In the genomic region with DNA sequence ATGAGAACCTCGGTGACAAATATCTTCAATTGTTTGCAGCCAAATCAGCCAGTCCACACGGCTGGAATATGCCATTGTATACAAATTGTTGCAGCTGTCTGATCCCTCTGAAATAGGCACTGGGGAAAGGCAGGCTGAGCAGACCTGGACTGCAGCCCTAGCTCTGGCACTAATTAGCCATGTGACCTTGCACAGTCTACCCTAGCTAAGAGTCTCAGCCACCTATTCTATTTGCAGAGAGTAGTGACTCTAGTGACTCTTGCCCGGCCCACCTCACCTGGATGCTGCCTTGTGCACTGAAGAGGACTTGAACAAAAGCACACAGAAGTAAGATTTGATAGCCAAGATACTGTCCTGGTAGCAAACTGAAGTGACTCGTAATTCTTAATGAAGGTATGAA, we compare ENCODE assay signal across 33 mouse cellular contexts.
DNase-seq lines count a peak whose midpoint lies in the region; ATAC-seq and TF ChIP-seq lines count a peak whose summit lies in the region.
"Had no signal": no experiment of that assay in that cellular context is flagged by ENCODE, and none has a peak within 500 bp of the region (broad histone marks: within the 10 kb centered on the region; RNA-seq: fewer than 3 reads in every experiment).

No protein-coding gene starts in this region.

- H3K4me2 ChIP-seq in heart, postnatal 0 days (ENCODE audit: low read depth, low read length), result no peak overlapping the region
- no peak overlapping the region for H3K4me2 ChIP-seq in kidney, embryonic 16.5 days (replicated peaks; ENCODE audit: low read depth, low read length)
- H3K4me2 ChIP-seq in neural tube, embryonic 13.5 days, result no peak overlapping the region
- H3K4me2 ChIP-seq: embryonic facial prominence, embryonic 12.5 days; forebrain, embryonic 12.5 days; heart, embryonic 13.5 days; kidney, embryonic 15.5 days; limb, embryonic 12.5 days; liver, embryonic 15.5 days; lung, embryonic 14.5 days; neural tube, embryonic 12.5 days; stomach, embryonic 15.5 days had no signal

- WGBS in heart, postnatal 0 days, result 62% methylated on average over 4 of the region's 4 CpGs
- 82% methylated on average over 4 of the region's 4 CpGs for WGBS in heart, embryonic 10.5 days
- 85% methylated on average over 4 of the region's 4 CpGs for WGBS in kidney, embryonic 16.5 days
- 81% methylated on average over 4 of the region's 4 CpGs for WGBS in neural tube, embryonic 13.5 days

- no peaks in the 10 kb centered on the region for H3K9me3 ChIP-seq in heart, postnatal 0 days (replicated peaks; ENCODE audit: control insufficient read depth, low read length)
- H3K9me3 ChIP-seq in heart, embryonic 10.5 days, result no peaks in the 10 kb centered on the region
- H3K9me3 ChIP-seq in kidney, embryonic 16.5 days (ENCODE audit: low read length), result no peaks in the 10 kb centered on the region
- no peaks in the 10 kb centered on the region for H3K9me3 ChIP-seq in neural tube, embryonic 13.5 days
- H3K9me3 ChIP-seq: embryonic facial prominence, embryonic 12.5 days; forebrain, embryonic 12.5 days; heart, embryonic 13.5 days; hindbrain, embryonic 10.5 days; kidney, embryonic 15.5 days; limb, embryonic 12.5 days; liver, embryonic 15.5 days; neural tube, embryonic 12.5 days; stomach, embryonic 15.5 days had no signal

- ATAC-seq in heart, postnatal 0 days (ENCODE audit: insufficient read depth, low read depth), result peak; percentile 44; the same call in 1 of the 2 replicates
- no peak for ATAC-seq in kidney, embryonic 16.5 days (ENCODE audit: low FRiP score, low TSS enrichment)
- 0 out of 2 replicates have a peak, but pooled peaks have one; percentile 32 for ATAC-seq in neural tube, embryonic 13.5 days (ENCODE audit: low read depth)
- ATAC-seq: activated CD4-positive, CD25-positive, alpha-beta regulatory T cell, adult 4 months; intestine, postnatal 0 days had no signal

- no peaks in the 10 kb centered on the region for H3K27me3 ChIP-seq in heart, postnatal 0 days (ENCODE audit: control insufficient read depth, insufficient read depth, low read length)
- no peaks in the 10 kb centered on the region for H3K27me3 ChIP-seq in heart, embryonic 10.5 days (ENCODE audit: insufficient read depth, poor library complexity, severe bottlenecking)
- H3K27me3 ChIP-seq in kidney, embryonic 16.5 days (ENCODE audit: insufficient read depth, low read length), result no peaks in the 10 kb centered on the region
- no peaks in the 10 kb centered on the region for H3K27me3 ChIP-seq in neural tube, embryonic 13.5 days
- H3K27me3 ChIP-seq: CH12.LX; embryonic facial prominence, embryonic 12.5 days; forebrain, embryonic 12.5 days; heart, embryonic 13.5 days; kidney, embryonic 15.5 days; limb, embryonic 12.5 days; liver, embryonic 15.5 days; neural tube, embryonic 12.5 days; stomach, embryonic 15.5 days had no signal

- H3K9ac ChIP-seq in heart, postnatal 0 days (replicated peaks; ENCODE audit: low read depth, low read length), result no peak overlapping the region
- no peak overlapping the region for H3K9ac ChIP-seq in kidney, embryonic 16.5 days (replicated peaks; ENCODE audit: low read length)
- H3K9ac ChIP-seq in neural tube, embryonic 13.5 days, result no peak overlapping the region
- H3K9ac ChIP-seq: embryonic facial prominence, embryonic 12.5 days; forebrain, embryonic 12.5 days; heart, embryonic 13.5 days; kidney, embryonic 15.5 days; limb, embryonic 12.5 days; liver, embryonic 15.5 days; lung, embryonic 14.5 days; neural tube, embryonic 12.5 days; stomach, embryonic 15.5 days had no signal

- TF ChIP-seq EP300 in heart, postnatal 0 days (IDR thresholded peaks at IDR 0.05; ENCODE audit: low read depth), result no peak

- no peaks in the 10 kb centered on the region for H3K4me1 ChIP-seq in heart, postnatal 0 days (ENCODE audit: control insufficient read depth, insufficient read depth)
- H3K4me1 ChIP-seq in heart, embryonic 10.5 days, result no peaks in the 10 kb centered on the region
- no peaks in the 10 kb centered on the region for H3K4me1 ChIP-seq in kidney, embryonic 16.5 days (ENCODE audit: insufficient read depth, low read length)
- H3K4me1 ChIP-seq in neural tube, embryonic 13.5 days (replicated peaks), result peaks cover 9% of the 10 kb centered on the region
- H3K4me1 ChIP-seq: embryonic facial prominence, embryonic 12.5 days; forebrain, embryonic 12.5 days; heart, embryonic 13.5 days; hindbrain, embryonic 10.5 days; kidney, embryonic 15.5 days; limb, embryonic 12.5 days; liver, embryonic 15.5 days; neural tube, embryonic 12.5 days; stomach, embryonic 15.5 days had no signal

- H3K4me3 ChIP-seq in heart, postnatal 0 days (ENCODE audit: low read depth, low read length), result no peak overlapping the region
- H3K4me3 ChIP-seq in heart, embryonic 10.5 days, result no peak overlapping the region
- no peak overlapping the region for H3K4me3 ChIP-seq in kidney, embryonic 16.5 days (ENCODE audit: low read length)
- no peak overlapping the region for H3K4me3 ChIP-seq in neural tube, embryonic 13.5 days
- H3K4me3 ChIP-seq: embryonic facial prominence, embryonic 12.5 days; forebrain, embryonic 12.5 days; gastrocnemius, adult 2 months; heart, adult 2 months; heart, embryonic 13.5 days; hindbrain, embryonic 10.5 days; kidney, embryonic 15.5 days; limb, embryonic 12.5 days; liver, embryonic 15.5 days; neural tube, embryonic 12.5 days; stomach, embryonic 15.5 days had no signal

- no peak for TF ChIP-seq CTCF in heart, postnatal 0 days (IDR thresholded peaks at IDR 0.05; ENCODE audit: low read depth)

- H3K27ac ChIP-seq in heart, postnatal 0 days (ENCODE audit: low read depth), result no peak overlapping the region
- H3K27ac ChIP-seq in heart, embryonic 10.5 days, result no peak overlapping the region
- no peak overlapping the region for H3K27ac ChIP-seq in kidney, embryonic 16.5 days (ENCODE audit: low read length)
- H3K27ac ChIP-seq in neural tube, embryonic 13.5 days (replicated peaks), result 0 out of 2 replicates have a peak overlapping the region, but pooled peaks have one; percentile 1
- H3K27ac ChIP-seq: embryonic facial prominence, embryonic 12.5 days; forebrain, embryonic 12.5 days; gastrocnemius, adult 2 months; heart, adult 2 months; heart, embryonic 13.5 days; hindbrain, embryonic 10.5 days; kidney, embryonic 15.5 days; limb, embryonic 12.5 days; liver, embryonic 15.5 days; neural tube, embryonic 12.5 days; stomach, embryonic 15.5 days had no signal

- no peaks in the 10 kb centered on the region for H3K36me3 ChIP-seq in heart, postnatal 0 days (replicated peaks; ENCODE audit: control insufficient read depth, insufficient read depth, low read length)
- no peaks in the 10 kb centered on the region for H3K36me3 ChIP-seq in heart, embryonic 10.5 days
- H3K36me3 ChIP-seq in kidney, embryonic 16.5 days (ENCODE audit: insufficient read depth, low read length), result no peaks in the 10 kb centered on the region
- H3K36me3 ChIP-seq in neural tube, embryonic 13.5 days, result no peaks in the 10 kb centered on the region
- H3K36me3 ChIP-seq: embryonic facial prominence, embryonic 12.5 days; forebrain, embryonic 12.5 days; heart, embryonic 13.5 days; hindbrain, embryonic 10.5 days; kidney, embryonic 15.5 days; limb, embryonic 12.5 days; liver, embryonic 15.5 days; neural tube, embryonic 12.5 days; stomach, embryonic 15.5 days had no signal

- DNase-seq in adrenal gland, postnatal 10 days, result peak; percentile 3
- no peak for DNase-seq in adrenal gland, adult 8-10 months
- no peak for DNase-seq in heart, postnatal 0 days (ENCODE audit: low spot score)
- no peak for DNase-seq in heart, embryonic 10.5 days (ENCODE audit: low spot score)
- DNase-seq in kidney, postnatal 25 days, result peak; percentile 2 to 33
- no peak for DNase-seq in neural tube, embryonic 10.5 days (ENCODE audit: extremely low spot score, low spot score)
- DNase-seq: adrenal gland, adult 2 months; cerebellum, adult 11 months; cerebellum, adult 9-10 months; cerebellum, postnatal 36 days; gastrocnemius, adult 2 months; gastrocnemius, postnatal 36 days; heart, postnatal 14 days; layer of hippocampus, adult 9-11 months; lung, embryonic 14.5 days; lung, postnatal 14 days; right cerebral cortex, postnatal 25 days; thymus, postnatal 25 days had no signal

Comparison
In these comparisons a context has a peak if more than half of its experiments do, and no peak if none do; other contexts are left out.
1. DNase-seq: peak in adrenal gland, postnatal 10 days (single experiment) and kidney, postnatal 25 days (2 of 2); none in adrenal gland, adult 8-10 months (single experiment), heart, postnatal 0 days (single experiment), heart, embryonic 10.5 days (single experiment) and neural tube, embryonic 10.5 days (single experiment).